Mouse (Mus musculus): ENCODE measurements around the gene Nf1. TPM values are rescaled to one million over a fixed set of nuclear protein-coding genes. Genes with fewer than 3 reads are reported as not detected.

The Nf1 gene
- polyA plus RNA-seq, 1 experiment from 2014 or later: 9.6 TPM

DNA sequence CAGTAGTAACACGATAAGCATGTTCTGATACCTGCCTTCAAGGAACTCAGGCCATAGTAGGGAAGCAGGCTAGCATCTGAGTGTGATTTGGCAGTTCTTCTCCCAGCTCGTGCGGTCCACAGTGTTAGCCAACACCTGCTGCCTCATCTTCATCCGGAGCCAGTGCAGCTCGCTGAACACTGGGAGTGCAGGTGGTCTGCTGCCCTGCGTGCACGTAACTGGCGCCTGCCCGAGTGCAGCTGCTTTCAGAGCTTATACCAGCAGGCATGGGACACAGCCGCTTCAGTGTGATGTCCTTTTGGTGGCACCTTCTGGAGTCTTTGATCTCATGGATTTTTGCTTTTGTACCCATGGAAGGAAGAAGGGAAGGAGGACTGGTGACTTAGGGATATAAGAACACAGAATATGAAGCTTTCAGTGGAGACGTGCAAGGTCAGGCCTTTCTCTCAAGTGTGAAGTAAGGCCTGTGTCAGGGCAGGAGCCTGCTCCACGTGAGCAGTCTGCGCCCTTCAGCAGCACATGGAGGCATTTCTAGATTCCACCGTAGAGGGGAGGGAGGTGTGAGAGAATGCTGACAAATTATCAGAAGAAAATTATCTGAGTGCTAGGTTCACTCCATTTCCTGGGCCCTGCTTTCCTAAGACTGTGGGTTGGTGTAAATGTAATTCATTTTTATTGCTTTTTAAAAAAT lies 236.0 kb downstream of the Nf1 start:
- ATAC-seq (ENCODE audit: low FRiP score, low read depth): no peak
- no peaks in the 10 kb centered on the region for H3K27me3 ChIP-seq
- H3K9ac ChIP-seq (replicated peaks): no peak overlapping the region
- no peaks in the 10 kb centered on the region for H3K4me1 ChIP-seq
- no peak overlapping the region for H3K27ac ChIP-seq (replicated peaks)
- H3K9me3 ChIP-seq: no peaks in the 10 kb centered on the region
- WGBS: 91% methylated on average over 14 of the region's 14 CpGs
- no peak overlapping the region for H3K4me2 ChIP-seq (replicated peaks)
- H3K36me3 ChIP-seq: peaks cover 59% of the 10 kb centered on the region
- H3K4me3 ChIP-seq: no peak overlapping the region

DNA sequence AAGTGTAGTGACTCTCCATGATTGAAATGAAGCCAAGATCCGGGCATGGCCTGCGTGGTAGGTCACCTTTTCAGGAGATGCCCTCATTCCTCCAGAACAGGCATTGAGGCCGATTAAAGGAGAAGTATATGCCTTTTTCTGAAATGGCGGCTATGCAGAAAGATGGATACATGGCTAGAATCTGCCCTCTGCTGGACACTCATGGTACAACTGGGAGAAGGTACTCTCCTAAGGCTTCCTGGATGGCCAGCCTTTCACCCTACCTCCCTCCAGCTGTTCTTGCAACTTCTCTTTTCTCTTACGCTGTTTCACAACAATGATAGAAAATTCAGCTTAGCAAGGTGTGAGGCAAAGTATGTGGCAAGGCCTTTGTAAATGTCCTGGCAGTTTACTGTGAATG lies 238.2 kb downstream of the Nf1 start:
- no peak overlapping the region for H3K27ac ChIP-seq (replicated peaks)
- H3K9me3 ChIP-seq: no peaks in the 10 kb centered on the region
- 53% methylated on average over 5 of the region's 5 CpGs for WGBS
- H3K4me2 ChIP-seq (replicated peaks): no peak overlapping the region
- H3K27me3 ChIP-seq: no peaks in the 10 kb centered on the region
- H3K4me3 ChIP-seq: no peak overlapping the region
- no peak overlapping the region for H3K9ac ChIP-seq (replicated peaks)
- H3K4me1 ChIP-seq: no peaks in the 10 kb centered on the region
- H3K36me3 ChIP-seq: peaks cover 46% of the 10 kb centered on the region
- ATAC-seq (ENCODE audit: low FRiP score, low read depth): no peak

DNA sequence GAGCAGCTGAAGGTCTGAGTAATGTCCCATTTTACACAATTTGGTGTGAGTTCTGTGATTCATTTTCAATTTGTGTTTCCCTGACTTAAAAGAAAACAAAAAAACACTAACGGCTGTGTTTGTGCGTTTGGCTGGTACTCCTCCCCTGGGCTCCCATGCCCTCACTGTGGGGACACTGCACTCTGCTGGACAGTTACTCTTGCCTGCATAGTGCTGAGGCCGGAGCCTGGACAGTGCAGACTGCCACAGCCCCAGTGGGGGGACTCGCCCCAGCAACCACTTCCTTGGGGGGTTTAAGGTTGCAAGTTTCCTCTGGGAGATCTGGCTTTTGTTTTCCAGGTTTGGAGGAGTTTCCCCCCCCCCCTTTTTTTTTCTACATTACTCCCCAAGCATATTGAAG lies 241.2 kb downstream of the Nf1 start:
- Histone ChIP-seq H3K36me3 (peaks cover 23% of the 10 kb centered on the region), H3K4me3 (no peak overlapping the region), H3K4me2 (replicated peaks) (no peak overlapping the region), H3K4me1 (no peaks in the 10 kb centered on the region; the same call in 1 of the 2 replicates), H3K27ac (replicated peaks) (no peak overlapping the region), H3K9me3 (no peaks in the 10 kb centered on the region), H3K9ac (replicated peaks) (no peak overlapping the region), H3K27me3 (no peaks in the 10 kb centered on the region)
- WGBS: 60% methylated on average over 4 of the region's 4 CpGs
- no peak for ATAC-seq (ENCODE audit: low FRiP score, low read depth)

DNA sequence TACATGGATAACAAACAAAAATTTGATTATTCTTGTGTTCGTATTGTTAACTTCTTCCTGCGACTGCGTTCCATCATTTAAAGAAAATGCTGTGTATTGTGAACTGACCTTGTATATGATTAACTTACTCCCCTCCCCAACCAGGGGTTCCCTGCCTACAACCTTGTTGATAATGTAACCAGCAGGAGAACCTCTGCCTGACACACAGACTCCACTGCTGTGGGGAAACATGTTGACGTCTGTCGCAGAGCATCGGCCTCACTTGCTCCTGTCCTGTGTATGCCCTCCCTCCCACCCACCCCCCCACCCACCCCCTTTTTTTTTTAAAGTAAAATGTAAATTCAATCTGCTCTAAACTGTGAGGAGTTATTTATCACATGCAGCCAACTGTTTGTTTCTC lies 241.8 kb downstream of the Nf1 start:
- H3K27ac ChIP-seq (replicated peaks): no peak overlapping the region
- H3K27me3 ChIP-seq: no peaks in the 10 kb centered on the region
- ATAC-seq (ENCODE audit: low FRiP score, low read depth): no peak
- no peaks in the 10 kb centered on the region; the same call in 1 of the 2 replicates for H3K4me1 ChIP-seq
- 90% methylated on average over 6 of the region's 6 CpGs for WGBS
- no peak overlapping the region for H3K4me3 ChIP-seq
- no peak overlapping the region for H3K4me2 ChIP-seq (replicated peaks)
- H3K36me3 ChIP-seq: peaks cover 22% of the 10 kb centered on the region
- H3K9me3 ChIP-seq: no peaks in the 10 kb centered on the region
- no peak overlapping the region for H3K9ac ChIP-seq (replicated peaks)

DNA sequence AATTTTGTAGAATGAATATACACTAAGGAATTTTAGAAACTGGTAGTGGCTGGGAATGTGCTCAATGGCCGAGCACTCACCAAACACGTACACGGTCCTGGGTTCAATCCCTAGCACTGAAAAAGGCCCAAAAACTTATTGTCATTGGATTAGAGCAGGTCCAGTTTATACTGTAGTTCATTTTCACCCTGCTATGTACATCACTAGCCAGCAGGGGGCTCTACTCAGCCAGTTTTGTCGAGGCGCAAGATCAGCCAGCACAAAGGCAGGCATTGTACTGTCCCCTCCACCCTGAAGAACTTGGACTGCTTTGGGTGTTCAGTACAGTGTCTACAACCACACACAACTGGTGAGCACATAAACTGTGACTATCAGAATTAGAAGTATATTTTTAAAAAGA lies 244.7 kb downstream of the Nf1 start:
- H3K4me1 ChIP-seq: no peaks in the 10 kb centered on the region; the same call in 1 of the 2 replicates
- peaks cover 14% of the 10 kb centered on the region; the same call in 1 of the 2 replicates for H3K36me3 ChIP-seq
- no peaks in the 10 kb centered on the region for H3K9me3 ChIP-seq
- 4% methylated on average over 5 of the region's 5 CpGs for WGBS
- no peak overlapping the region for H3K9ac ChIP-seq (replicated peaks)
- peaks cover 7% of the 10 kb centered on the region for H3K27me3 ChIP-seq
- H3K27ac ChIP-seq (replicated peaks): no peak overlapping the region
- no peak overlapping the region for H3K4me2 ChIP-seq (replicated peaks)
- H3K4me3 ChIP-seq: no peak overlapping the region
- peak; percentile 76 for ATAC-seq (ENCODE audit: low FRiP score, low read depth)

DNA sequence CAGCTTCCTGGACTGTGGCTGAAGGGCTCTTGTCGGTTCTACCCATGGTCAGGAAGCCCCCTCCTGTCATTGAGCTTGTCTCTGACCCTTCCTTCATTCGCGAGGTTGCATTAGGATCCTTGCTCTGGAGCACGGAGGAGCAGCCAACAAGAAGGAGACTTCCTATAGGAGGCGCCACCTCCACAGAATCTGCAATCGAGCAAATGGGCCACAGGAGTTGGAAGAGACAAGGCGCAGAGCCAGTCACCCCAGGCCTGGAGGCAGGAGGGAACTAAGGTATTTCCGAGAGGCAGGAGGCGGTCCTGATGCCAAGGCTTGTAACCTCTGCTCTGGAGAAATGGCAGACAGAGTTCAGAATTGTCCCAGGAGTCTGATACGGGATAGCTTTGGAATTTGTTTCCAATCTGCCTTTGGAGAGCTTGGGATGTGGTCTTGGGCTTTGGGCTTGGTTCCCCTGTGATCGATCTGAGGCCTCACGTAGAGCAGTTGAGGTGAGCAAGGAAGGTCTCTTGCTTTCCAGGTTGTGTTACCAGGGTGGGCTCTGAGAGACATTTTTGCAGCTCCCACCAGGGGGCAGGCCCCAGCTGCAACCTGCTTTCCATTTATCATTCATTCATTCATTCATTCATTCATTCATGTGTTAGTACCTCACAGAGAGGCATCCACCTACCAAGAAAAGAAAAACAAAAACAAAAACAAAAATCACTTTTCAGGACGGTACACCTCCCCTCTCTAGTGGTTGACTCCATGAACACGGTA lies 250.0 kb downstream of the Nf1 start:
- no peak for ATAC-seq (ENCODE audit: low FRiP score, low read depth)
- Histone ChIP-seq H3K27ac (replicated peaks) (no peak overlapping the region), H3K4me3 (no peak overlapping the region), H3K9me3 (no peaks in the 10 kb centered on the region), H3K27me3 (peaks cover 36% of the 10 kb centered on the region), H3K36me3 (no peaks in the 10 kb centered on the region), H3K4me1 (peaks cover 32% of the 10 kb centered on the region), H3K9ac (replicated peaks) (no peak overlapping the region), H3K4me2 (replicated peaks) (no peak overlapping the region)
- 51% methylated on average over 14 of the region's 14 CpGs for WGBS

DNA sequence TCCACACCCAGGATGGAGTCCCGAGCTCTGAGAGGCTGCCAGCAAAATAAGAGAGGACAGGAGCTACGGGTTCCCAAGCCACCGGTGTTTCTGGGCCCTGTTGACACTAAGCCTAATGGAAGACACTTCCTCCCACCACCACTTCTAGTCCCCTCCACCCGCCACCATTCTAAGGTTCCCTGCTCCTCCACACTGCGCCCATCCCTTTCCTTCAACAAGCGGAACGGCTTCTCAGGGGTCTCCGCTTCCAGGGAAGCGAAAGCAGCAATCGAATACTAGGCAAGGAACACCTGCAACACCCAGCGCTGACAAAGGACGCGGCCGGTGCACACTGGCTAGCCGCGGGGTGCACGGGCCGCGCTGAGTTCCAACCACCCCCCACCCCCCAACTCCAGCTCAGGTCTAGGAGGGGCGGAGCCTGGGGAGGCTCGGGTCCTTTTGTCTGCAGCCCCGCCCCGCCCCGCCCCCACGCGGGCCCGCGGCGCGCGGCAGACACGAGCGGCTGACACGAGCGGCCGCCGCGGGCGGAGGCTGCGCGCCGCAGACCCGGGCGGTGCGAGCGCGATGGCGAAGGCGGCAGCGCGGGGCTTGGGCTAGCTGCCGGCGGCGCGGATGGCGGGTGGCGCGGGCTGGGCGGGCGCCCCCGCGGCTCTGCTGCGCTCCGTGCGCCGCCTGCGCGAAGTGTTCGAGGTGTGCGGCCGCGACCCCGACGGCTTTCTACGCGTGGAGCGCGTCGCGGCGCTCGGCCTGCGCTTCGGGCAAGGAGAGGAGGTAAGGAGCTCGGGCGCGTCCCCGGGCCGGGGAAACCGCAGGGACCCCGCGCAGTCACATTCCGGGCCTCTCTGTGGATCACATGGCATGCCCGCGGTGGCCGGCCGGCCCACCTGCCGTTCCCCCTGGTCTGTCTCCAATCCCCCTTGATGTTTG lies 251.4 kb downstream of the Nf1 start, which contains the start of gene Rab11fip4:
Gene Rab11fip4 (plus strand): TSS at position 549 of the 927 bp plus-strand sequence.
- peaks cover 36% of the 10 kb centered on the region for H3K27me3 ChIP-seq

DNA sequence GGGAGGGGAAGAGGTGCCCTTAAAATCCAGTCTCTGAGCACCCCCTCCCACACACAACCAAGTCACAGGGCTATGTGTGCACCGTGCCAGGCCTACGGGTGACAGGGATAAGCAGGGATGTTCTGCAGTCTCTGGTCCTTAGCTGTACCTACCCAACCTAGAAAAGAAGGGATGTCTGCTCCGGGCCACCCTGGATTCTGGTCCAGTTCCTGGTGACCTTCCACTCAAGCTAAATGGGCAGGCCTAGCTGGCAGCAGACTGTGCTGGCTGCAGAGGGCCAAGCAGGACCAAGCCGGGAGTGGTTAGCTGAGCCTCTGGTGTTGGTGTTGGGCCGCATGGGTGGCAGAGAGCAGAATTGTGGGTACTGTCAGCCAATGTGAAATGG lies 252.1 kb downstream of the Nf1 start:
- peaks cover 37% of the 10 kb centered on the region for H3K4me1 ChIP-seq
- H3K4me2 ChIP-seq (replicated peaks): peak overlapping the region; percentile 84
- H3K27me3 ChIP-seq: peaks cover 36% of the 10 kb centered on the region
- peak overlapping the region; percentile 79 for H3K4me3 ChIP-seq
- 32% methylated on average over 5 of the region's 5 CpGs for WGBS
- ATAC-seq (ENCODE audit: low FRiP score, low read depth): 0 out of 2 replicates have a peak, but pooled peaks have one; percentile 41
- peak overlapping the region; percentile 82 for H3K9ac ChIP-seq (replicated peaks)
- H3K36me3 ChIP-seq: no peaks in the 10 kb centered on the region
- no peaks in the 10 kb centered on the region for H3K9me3 ChIP-seq
- H3K27ac ChIP-seq (replicated peaks): peak overlapping the region; percentile 70; the same call in 1 of the 2 replicates

More for the DNA sequence above, 251.4 kb downstream of the Nf1 start, which contains the start of gene Rab11fip4:
- Histone ChIP-seq H3K9me3 (no peaks in the 10 kb centered on the region), H3K4me1 (peaks cover 37% of the 10 kb centered on the region), H3K4me3 (peak within 1 kb of the TSS; percentile 79), H3K9ac (replicated peaks) (peak within 1 kb of the TSS; percentile 82), H3K36me3 (no peaks in the 10 kb centered on the region), H3K4me2 (replicated peaks) (peak within 1 kb of the TSS; percentile 84), H3K27ac (replicated peaks) (peak within 1 kb of the TSS; percentile 70)
- ATAC-seq (ENCODE audit: low FRiP score, low read depth): peak; percentile 75
- WGBS: 2% methylated on average over 64 of the region's 98 CpGs

DNA sequence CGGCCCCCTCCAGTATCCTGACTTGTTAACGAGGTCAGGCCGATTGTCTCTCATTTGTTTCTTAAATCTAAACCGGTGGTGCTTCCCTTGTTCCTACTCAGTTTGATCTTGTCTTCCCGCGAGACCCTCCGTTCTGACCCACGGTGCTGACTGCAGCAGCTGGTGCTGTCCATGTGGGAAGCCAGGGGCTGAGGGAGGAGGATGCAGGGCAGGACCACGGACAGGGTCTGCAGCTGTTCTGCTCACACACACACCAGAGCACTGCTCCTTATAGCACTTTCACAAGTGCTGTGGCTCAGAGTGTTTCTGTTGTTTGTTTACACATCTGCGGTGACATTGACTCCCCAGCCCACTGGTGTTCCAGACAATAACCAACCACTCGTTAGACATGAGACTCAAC lies 254.0 kb downstream of the Nf1 start:
- Histone ChIP-seq H3K9me3 (peaks cover 4% of the 10 kb centered on the region), H3K36me3 (no peaks in the 10 kb centered on the region), H3K27ac (replicated peaks) (0 out of 2 replicates have a peak overlapping the region, but pooled peaks have one; percentile 20), H3K27me3 (peaks cover 36% of the 10 kb centered on the region), H3K4me3 (peak overlapping the region; percentile 79), H3K4me1 (peaks cover 37% of the 10 kb centered on the region), H3K9ac (replicated peaks) (no peak overlapping the region; the same call in 1 of the 2 replicates), H3K4me2 (replicated peaks) (peak overlapping the region; percentile 84)
- ATAC-seq (ENCODE audit: low FRiP score, low read depth): no peak
- WGBS: 39% methylated on average over 11 of the region's 11 CpGs

DNA sequence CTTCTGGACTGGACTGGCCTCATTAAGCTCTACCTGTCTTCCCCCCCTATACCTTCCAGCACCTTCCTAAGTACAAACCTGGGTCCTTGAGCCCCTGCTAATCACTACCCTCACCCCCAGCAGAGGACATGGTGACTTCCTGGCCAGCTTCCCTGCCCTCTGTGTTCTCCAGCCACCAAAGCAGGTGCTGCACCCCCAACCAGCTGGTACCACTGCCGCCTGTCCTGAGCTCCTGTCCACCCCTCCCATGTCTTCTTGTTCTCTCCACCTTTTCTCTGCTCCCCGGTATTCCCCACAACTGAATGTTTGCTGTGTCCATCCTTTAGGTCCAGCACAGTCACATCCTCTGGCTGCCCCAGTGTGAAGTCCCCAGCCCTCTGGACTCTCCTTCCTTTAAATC lies 271.0 kb downstream of the Nf1 start:
- Histone ChIP-seq H3K9ac (replicated peaks) (no peak overlapping the region), H3K27ac (replicated peaks) (peak overlapping the region; percentile 62), H3K36me3 (no peaks in the 10 kb centered on the region), H3K4me3 (no peak overlapping the region), H3K9me3 (no peaks in the 10 kb centered on the region), H3K27me3 (peaks cover 13% of the 10 kb centered on the region; the same call in 1 of the 2 replicates), H3K4me2 (replicated peaks) (no peak overlapping the region), H3K4me1 (peaks cover 75% of the 10 kb centered on the region)
- ATAC-seq (ENCODE audit: low FRiP score, low read depth): no peak
- 48% methylated on average over 2 of the region's 2 CpGs for WGBS

DNA sequence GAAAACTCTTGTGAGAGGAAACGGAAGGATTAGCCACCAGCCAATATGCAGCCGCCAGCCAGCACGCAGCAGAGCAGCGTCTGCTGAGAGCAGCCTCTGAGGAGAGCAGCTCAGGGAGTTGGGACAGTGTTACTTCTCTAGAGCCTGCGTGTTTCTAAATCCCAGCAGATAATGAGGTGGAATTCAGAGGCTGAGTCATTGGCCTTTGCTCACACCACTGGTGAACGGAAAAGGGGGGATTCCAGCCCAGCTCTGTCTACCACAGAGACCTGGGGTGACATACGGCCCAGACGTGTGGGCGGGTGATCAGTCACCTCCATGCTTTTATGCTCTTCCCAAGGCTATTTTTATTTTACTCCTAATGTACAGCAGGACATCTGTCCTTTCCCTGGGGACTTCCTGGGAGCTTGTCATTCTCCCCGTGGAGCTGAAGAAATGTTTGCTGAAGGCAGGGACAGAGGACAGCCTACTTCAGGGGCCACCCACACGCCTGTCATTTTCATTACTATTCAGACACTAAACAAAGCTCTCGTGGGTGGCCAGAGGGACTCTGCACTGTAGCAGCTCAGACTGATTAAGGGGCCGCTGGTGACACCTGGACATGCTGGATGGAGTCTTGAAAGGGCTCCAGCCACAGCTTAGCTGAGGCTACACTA lies 271.6 kb downstream of the Nf1 start:
- H3K4me3 ChIP-seq: no peak overlapping the region
- H3K9me3 ChIP-seq: no peaks in the 10 kb centered on the region
- H3K27me3 ChIP-seq: peaks cover 13% of the 10 kb centered on the region; the same call in 1 of the 2 replicates
- H3K4me2 ChIP-seq (replicated peaks): 0 out of 2 replicates have a peak overlapping the region, but pooled peaks have one; percentile 7
- WGBS: 4% methylated on average over 13 of the region's 13 CpGs
- H3K36me3 ChIP-seq: no peaks in the 10 kb centered on the region
- H3K9ac ChIP-seq (replicated peaks): no peak overlapping the region
- H3K27ac ChIP-seq (replicated peaks): peak overlapping the region; percentile 62
- ATAC-seq (ENCODE audit: low FRiP score, low read depth): peak; percentile 50; the same call in 1 of the 2 replicates
- H3K4me1 ChIP-seq: peaks cover 80% of the 10 kb centered on the region

All from midbrain, embryonic 12.5 days (tissue).